Mouse (Mus musculus) myocyte (in vitro differentiated cells): ENCODE data around the gene Cpn2. TPM values are rescaled to one million over a fixed set of nuclear protein-coding genes. Genes with fewer than 3 reads are reported as not detected.

Source experiments
- H3K27me3 ChIP-seq: one replicate; pipeline ENCODE4 v1.6.1; 2011; ENCODE audit not compliant: control insufficient read depth, insufficient read depth, insufficient read length
- H3K36me3 ChIP-seq: one replicate; pipeline ENCODE4 v1.6.1; 2011; ENCODE audit not compliant: control insufficient read depth, insufficient read depth
- H3K4me2 ChIP-seq: one replicate; pipeline ENCODE4 v1.6.1; 2011; ENCODE audit warnings: low read depth, control low read depth
- H3K4me3 ChIP-seq: one replicate; pipeline ENCODE4 v1.5.1; 2011; ENCODE audit warnings: mild to moderate bottlenecking, control low read depth, moderate library complexity
- H3K79me2 ChIP-seq: one replicate; pipeline ENCODE4 v1.6.1; 2011; ENCODE audit not compliant: control insufficient read depth, insufficient read depth
- H3ac ChIP-seq: one replicate; pipeline ENCODE4 v1.6.1; 2011; ENCODE audit not compliant: control insufficient read depth, insufficient read length
- CEBPB ChIP-seq: IDR thresholded peaks from 2 replicates; pipeline ENCODE4 v1.6.1; 2011; ENCODE audit warnings: mild to moderate bottlenecking, moderate library complexity; ENCODE audit not compliant: poor library complexity, insufficient read depth, severe bottlenecking
- E2F4 ChIP-seq: IDR thresholded peaks from one replicate; pipeline ENCODE4 v1.6.1; 2011; ENCODE audit warnings: mild to moderate bottlenecking, control low read depth, moderate library complexity; ENCODE audit not compliant: insufficient read depth
- MAX ChIP-seq: IDR thresholded peaks from one replicate; pipeline ENCODE4 v1.6.1; 2011; ENCODE audit warnings: low read depth, mild to moderate bottlenecking, control low read depth
- MYOD1 ChIP-seq, 3 experiments: IDR thresholded peaks; one replicate each; pipeline ENCODE4 v1.6.1; 2011; ENCODE audit warnings: control low read depth in 2 of 3, low read depth in 2 of 3, mild to moderate bottlenecking in 2 of 3, moderate library complexity in 1 of 3; ENCODE audit not compliant: insufficient read length in 2 of 3, control insufficient read depth in 1 of 3
- MYOG ChIP-seq, 3 experiments: IDR thresholded peaks; one replicate each; pipeline ENCODE4 v1.6.1; 2011; ENCODE audit warnings: control low read depth in 2 of 3, low read depth in 2 of 3, mild to moderate bottlenecking in 2 of 3; ENCODE audit not compliant: insufficient read length in 2 of 3, control insufficient read depth in 1 of 3, insufficient read depth in 1 of 3
- POLR2A ChIP-seq: IDR thresholded peaks from one replicate; pipeline ENCODE4 v1.6.1; 2011; ENCODE audit warnings: low read depth, mild to moderate bottlenecking, control low read depth, moderate library complexity; ENCODE audit not compliant: insufficient read length
- POLR2AphosphoS2 ChIP-seq: IDR thresholded peaks from one replicate; pipeline ENCODE4 v1.6.1; 2011; ENCODE audit warnings: low read depth, control low read depth; ENCODE audit not compliant: insufficient read length
- REST ChIP-seq: IDR thresholded peaks from one replicate; pipeline ENCODE4 v1.6.1; 2011; ENCODE audit warnings: mild to moderate bottlenecking, control low read depth, moderate library complexity; ENCODE audit not compliant: insufficient read depth, insufficient read length
- SRF ChIP-seq: IDR thresholded peaks from one replicate; pipeline ENCODE4 v1.6.1; 2011; ENCODE audit warnings: low read depth; ENCODE audit not compliant: control insufficient read depth, insufficient read length
- TCF12 ChIP-seq: IDR thresholded peaks from one replicate; pipeline ENCODE4 v1.6.1; 2011; ENCODE audit warnings: mild to moderate bottlenecking, control low read depth; ENCODE audit not compliant: poor library complexity, insufficient read depth, severe bottlenecking
- TCF3 ChIP-seq: IDR thresholded peaks from one replicate; pipeline ENCODE4 v1.6.1; 2011; ENCODE audit warnings: low read depth, control low read depth; ENCODE audit not compliant: insufficient read length
- USF1 ChIP-seq: IDR thresholded peaks from one replicate; pipeline ENCODE4 v1.6.1; 2011; ENCODE audit warnings: low read depth, mild to moderate bottlenecking, control low read depth, moderate library complexity
- polyA plus RNA-seq: library from polyadenylated mRNA; unstranded; fragments of >200 nt; fragmentation: generic; extraction: Trizol; gene quantifications from one replicate; pipeline ENCODE4 v1.2.1, GENCODE M21; 2012; ENCODE audit warnings: missing spikeins

Gene Cpn2
- polyA plus RNA-seq, 1 experiment: not detected

GRCm38 (mm10) chr16:30266561-30266960 lies 738 bp downstream of the Cpn2 start:
- no peaks in the 10 kb centered on the region for H3K79me2 ChIP-seq
- no peak overlapping the region for H3K4me3 ChIP-seq
- no peak overlapping the region for H3ac ChIP-seq
- H3K36me3 ChIP-seq: no peaks in the 10 kb centered on the region
- no peaks in the 10 kb centered on the region for H3K27me3 ChIP-seq
- TF ChIP-seq POLR2A (no peak), USF1 (no peak), E2F4 (no peak), POLR2AphosphoS2 (no peak), TCF12 (no peak), CEBPB (no peak), MYOD1 (IDR thresholded peaks at IDR 0.05; ENCODE audit: control insufficient read depth in 1 of 3, insufficient read length in 2 of 3, low read depth in 2 of 3) (no peak), REST (no peak)
- H3K4me2 ChIP-seq: no peak overlapping the region

DNA sequence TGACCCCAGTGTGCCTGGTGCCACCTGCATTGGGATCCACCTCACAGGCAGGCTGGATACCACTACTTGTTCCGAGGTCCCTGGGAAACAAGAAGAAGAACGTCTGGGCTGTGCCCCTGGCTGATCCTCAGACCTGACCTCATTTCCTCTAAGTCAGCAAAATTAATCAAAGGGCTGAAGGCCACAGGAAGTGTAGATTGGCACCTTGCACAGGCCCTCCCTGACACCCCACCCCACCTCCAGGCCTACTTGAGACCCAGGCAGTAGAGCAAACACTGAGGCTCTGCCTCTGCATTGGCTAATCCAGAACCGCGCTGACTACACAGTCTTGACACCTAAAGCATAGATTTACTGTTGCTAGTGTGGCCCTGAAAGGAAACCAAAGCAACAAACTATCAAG lies 1.7 kb downstream of the Cpn2 start:
- no peak for TF ChIP-seq POLR2AphosphoS2
- TF ChIP-seq POLR2A: no peak
- TF ChIP-seq MYOD1 (IDR thresholded peaks at IDR 0.05; ENCODE audit: control insufficient read depth in 1 of 3, insufficient read length in 2 of 3, low read depth in 2 of 3): no peak
- no peak for TF ChIP-seq TCF3
- TF ChIP-seq E2F4: no peak
- no peak overlapping the region for H3K4me2 ChIP-seq
- no peak overlapping the region for H3K4me3 ChIP-seq
- no peaks in the 10 kb centered on the region for H3K36me3 ChIP-seq
- H3ac ChIP-seq: no peak overlapping the region
- no peaks in the 10 kb centered on the region for H3K79me2 ChIP-seq
- H3K27me3 ChIP-seq: no peaks in the 10 kb centered on the region

DNA sequence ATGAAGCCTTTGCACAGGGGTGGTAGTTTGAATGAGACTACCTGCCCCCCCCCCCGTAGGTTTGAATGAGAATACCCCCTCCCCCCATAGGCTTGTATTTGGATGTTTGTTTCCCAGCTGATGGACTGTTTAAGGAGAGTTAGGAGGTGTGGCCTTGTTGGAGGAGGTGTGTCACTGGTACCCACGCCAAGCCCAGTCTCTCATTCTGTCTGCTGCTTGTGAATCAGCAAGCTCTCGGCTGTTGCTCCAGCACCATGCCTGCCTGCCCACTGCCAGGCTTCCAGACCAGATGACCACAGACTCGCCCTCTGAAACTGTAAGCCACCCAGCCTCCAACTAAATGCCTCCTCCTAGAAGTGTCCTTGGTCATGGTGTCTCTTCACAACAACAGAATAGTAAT lies 4.1 kb downstream of the Cpn2 start:
- TF ChIP-seq POLR2A: no peak
- TF ChIP-seq POLR2AphosphoS2: no peak
- no peak for TF ChIP-seq MYOG (IDR thresholded peaks at IDR 0.05; ENCODE audit: control insufficient read depth in 1 of 3, insufficient read depth in 1 of 3, insufficient read length in 2 of 3, low read depth in 2 of 3)
- no peak for TF ChIP-seq TCF12
- no peak for TF ChIP-seq REST
- no peak for TF ChIP-seq SRF
- TF ChIP-seq CEBPB: no peak
- no peak for TF ChIP-seq E2F4
- no peak for TF ChIP-seq MAX
- Histone ChIP-seq H3ac (no peak overlapping the region), H3K79me2 (no peaks in the 10 kb centered on the region), H3K36me3 (no peaks in the 10 kb centered on the region), H3K4me2 (no peak overlapping the region), H3K27me3 (no peaks in the 10 kb centered on the region), H3K4me3 (no peak overlapping the region)

DNA sequence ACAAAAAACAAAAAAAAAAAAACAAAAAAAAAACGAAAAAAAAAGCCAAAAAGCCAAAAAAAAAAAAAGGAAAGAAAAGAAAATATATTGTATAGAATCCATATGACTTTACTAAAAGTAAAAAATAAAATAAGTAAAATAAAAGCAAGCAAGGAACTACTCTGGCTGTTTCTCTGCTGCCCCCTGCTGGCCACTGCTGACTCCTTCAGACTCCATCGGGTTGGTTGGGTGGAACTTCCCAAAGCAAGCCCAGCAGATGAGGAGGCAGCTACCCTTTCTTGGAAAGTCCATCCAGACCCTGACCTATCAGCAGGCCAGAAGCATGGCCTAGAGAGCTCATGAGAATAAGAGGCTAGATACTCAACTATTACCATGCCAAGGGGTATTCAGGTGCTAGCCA lies 4.6 kb downstream of the Cpn2 start:
- H3K4me2 ChIP-seq: no peak overlapping the region

GRCm38 (mm10) chr16:30262157-30262556 lies 5.1 kb downstream of the Cpn2 start:
- Histone ChIP-seq H3K36me3 (no peaks in the 10 kb centered on the region), H3K4me2 (no peak overlapping the region), H3K4me3 (no peak overlapping the region), H3ac (no peak overlapping the region), H3K27me3 (no peaks in the 10 kb centered on the region), H3K79me2 (no peaks in the 10 kb centered on the region)
- TF ChIP-seq E2F4 (no peak), SRF (no peak), CEBPB (no peak), POLR2AphosphoS2 (no peak), USF1 (no peak), MAX (no peak), MYOG (IDR thresholded peaks at IDR 0.05; ENCODE audit: control insufficient read depth in 1 of 3, insufficient read depth in 1 of 3, insufficient read length in 2 of 3, low read depth in 2 of 3) (no peak), MYOD1 (IDR thresholded peaks at IDR 0.05; ENCODE audit: control insufficient read depth in 1 of 3, insufficient read length in 2 of 3, low read depth in 2 of 3) (no peak), REST (no peak), TCF3 (no peak), TCF12 (no peak), POLR2A (no peak)

More for the DNA sequence above, 4.6 kb downstream of the Cpn2 start:
- Histone ChIP-seq H3K36me3 (no peaks in the 10 kb centered on the region), H3K4me3 (no peak overlapping the region), H3ac (no peak overlapping the region), H3K27me3 (no peaks in the 10 kb centered on the region), H3K79me2 (no peaks in the 10 kb centered on the region)
- TF ChIP-seq TCF3 (no peak), E2F4 (no peak), USF1 (no peak)
